Mouse (Mus musculus): ENCODE data around the gene Gm21958.
"Not testable (repeated sequence)": the region's sequence is repeated elsewhere in the genome, so short reads cannot be mapped to it uniquely, and the experiment has no call there.

Gm21958 gene

DNA sequence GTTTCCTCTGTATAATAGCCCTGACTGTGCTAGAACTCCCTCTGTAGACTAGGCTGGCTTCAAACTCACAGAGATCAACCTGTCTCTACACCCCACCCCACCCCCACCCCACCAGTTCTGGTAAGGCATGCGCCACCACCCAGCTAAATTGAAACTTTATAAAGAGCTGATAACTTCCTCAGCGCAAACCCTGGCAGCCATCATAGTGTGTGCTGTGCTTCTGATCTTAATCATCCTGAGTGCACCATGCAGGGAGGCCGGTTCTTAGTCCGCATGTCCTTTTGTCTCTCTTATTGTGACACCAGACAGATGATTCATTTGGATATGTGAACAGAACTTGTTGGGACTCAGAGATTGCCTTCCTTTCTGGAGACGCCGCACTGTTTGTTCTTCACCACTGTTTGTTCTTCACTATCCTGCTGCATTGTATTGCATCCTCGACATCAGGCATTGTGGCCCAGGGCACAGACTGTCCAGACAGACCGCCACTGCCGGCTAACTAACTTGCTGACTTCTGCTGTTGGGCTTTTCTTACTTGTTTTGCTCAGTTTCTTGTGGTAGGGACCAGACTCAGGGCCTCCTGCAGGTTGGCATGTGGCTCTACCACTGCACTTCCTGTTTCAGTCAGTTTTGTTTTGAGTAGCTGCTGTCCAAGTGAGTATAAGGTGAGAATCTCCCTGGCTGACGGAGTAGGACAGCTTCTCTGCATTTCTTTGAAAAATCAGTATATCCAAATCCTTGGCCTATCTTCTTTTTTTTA lies 9.8 kb upstream of the Gm21958 start:
- no peak for DNase-seq (ENCODE audit: low spot score)

DNA sequence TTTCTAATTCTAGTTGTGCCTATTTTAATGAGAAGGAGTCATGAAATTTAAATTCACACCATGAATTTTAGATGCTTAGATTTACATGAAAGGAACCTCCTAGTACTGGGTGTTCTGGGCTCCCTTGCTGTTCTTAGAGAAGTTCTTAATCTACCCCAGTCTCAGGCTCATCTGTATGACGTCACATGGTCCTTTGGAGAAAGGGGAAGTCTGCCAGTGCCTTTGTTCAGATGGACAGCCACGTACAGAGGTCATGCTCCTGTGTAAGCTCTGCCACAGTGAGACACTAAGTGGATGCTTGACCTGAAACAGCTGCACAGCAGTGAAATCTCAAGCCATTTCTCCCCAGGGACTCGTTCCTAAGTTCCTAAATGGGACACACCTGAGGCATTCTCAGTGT lies 4.8 kb upstream of the Gm21958 start:
- DNase-seq (ENCODE audit: low spot score), result no peak

DNA sequence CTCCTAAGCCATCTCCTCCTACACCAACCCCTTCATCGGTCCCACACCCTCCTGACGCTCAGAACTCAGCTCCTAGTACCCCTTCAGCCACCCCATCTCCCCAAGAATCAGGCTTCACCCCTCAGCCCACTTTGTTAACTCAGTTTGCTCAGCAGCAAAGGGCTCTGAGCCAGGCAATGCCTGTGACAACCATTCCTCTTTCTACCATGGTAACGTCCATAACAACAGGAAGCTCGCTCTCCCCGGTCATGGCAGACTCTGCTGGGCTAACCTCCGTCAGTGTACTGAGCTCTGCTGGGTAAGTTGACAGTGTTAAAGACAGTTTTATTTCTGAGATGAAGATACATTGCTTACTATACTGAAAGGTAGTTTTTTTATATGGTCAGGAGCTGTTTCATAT lies 3.2 kb upstream of the Gm21958 start:
- DNase-seq (ENCODE audit: low spot score), result no peak

DNA sequence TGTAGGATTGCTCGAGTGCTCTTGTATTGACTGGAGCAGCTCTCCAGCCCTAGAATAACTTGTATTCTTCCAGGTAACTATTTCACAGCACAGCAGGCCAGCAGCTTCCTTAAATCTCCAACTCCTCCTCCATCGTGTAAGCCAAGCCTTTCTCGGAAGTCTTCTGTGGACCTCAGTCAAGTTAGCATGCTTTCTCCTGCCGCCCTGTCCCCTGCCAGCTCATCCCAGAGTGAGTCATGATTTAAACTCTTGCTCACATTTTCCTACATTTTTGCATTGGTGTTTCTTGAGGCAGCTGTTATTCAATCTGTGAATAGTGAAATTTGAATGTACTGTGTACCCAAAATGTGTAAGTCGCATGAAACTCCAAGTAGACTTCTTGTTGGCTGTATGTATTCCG lies 1.3 kb upstream of the Gm21958 start:
- no peak for DNase-seq (ENCODE audit: low spot score)

DNA sequence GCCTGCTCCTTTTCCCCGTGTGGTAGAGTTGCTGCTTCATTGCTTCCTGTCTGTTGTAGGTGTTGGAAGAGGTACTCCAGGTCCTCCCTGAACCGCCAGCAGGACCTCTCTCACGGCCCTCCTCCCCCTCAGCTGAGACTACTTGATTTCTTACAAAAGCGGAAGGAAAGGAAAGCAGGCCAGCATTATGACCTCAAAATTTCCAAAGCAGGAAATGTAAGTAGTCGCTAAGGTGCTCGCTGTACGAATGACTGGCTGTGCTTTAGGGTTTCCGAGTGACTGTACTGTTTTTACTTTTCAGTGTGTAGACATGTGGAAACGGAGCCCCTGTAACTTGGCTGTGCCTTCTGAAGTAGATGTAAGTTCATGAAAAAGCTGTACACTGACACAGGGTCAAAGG lies 5.2 kb downstream of the Gm21958 start:
- no peak for DNase-seq (ENCODE audit: low spot score)

DNA sequence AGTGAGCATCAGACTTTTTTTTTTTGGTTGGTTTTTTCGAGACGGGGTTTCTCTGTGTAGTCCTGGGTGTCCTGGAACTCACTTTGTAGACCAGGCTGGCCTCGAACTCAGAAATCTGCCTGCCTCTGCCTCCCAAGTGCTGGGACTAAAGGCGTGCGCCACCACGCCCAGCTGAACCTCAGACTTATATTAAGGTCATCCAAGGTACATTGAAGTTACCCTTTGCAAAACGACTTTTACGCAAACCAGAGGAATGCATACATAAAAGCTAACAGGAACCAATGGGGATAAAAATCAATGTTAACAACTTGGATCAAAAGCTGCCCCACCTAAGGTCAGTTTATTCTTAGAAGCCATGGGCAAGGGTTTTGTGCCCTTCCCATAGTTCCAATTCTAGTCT lies 10.0 kb downstream of the Gm21958 start:
- not testable (repeated sequence) for DNase-seq (ENCODE audit: low spot score)

DNA sequence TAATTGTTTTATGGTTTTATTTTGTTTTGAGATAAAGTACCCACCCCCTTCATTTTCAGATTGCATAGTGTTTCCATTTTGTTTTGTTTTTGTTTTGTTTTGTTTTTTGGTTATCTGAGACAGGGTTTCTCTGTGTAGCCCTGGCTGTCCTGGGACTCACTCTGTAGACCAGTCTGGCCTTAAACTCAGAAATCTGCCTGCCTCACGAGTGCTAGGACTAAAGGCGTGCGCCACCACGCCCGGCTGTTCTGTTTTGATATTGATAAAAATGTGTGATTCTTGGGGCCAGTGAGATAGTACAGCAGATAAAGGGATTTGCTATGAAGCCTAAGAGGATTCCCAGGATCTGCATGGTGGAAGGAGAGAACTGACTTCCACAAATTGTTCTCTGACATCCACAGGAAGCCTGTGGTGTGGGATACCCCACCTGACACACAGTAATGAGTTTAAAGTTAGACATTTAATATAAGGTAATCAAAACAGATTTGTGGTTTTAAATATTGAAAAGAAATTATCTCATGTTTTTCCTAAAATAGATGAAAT lies 14.3 kb downstream of the Gm21958 start:
- no peak for DNase-seq (ENCODE audit: low spot score)

DNA sequence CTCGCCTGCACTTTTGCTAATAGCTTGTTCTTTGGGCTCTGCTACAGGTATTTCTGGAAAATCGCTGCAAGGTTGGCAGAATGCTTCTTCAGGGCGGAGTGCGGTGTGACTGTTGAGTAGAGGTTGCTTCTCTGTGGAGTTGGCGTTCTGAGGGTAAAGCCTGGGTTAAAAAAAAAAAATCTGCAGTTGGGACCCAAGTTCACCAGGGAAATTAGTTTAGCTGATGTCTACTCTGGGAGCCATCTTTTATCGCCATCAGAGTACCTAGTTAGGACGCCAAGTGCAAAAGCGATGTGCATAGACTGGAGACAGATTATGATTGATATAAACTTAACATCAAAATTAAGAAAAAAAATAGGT lies 21.1 kb downstream of the Gm21958 start:
- no peak for DNase-seq (ENCODE audit: low spot score)

DNA sequence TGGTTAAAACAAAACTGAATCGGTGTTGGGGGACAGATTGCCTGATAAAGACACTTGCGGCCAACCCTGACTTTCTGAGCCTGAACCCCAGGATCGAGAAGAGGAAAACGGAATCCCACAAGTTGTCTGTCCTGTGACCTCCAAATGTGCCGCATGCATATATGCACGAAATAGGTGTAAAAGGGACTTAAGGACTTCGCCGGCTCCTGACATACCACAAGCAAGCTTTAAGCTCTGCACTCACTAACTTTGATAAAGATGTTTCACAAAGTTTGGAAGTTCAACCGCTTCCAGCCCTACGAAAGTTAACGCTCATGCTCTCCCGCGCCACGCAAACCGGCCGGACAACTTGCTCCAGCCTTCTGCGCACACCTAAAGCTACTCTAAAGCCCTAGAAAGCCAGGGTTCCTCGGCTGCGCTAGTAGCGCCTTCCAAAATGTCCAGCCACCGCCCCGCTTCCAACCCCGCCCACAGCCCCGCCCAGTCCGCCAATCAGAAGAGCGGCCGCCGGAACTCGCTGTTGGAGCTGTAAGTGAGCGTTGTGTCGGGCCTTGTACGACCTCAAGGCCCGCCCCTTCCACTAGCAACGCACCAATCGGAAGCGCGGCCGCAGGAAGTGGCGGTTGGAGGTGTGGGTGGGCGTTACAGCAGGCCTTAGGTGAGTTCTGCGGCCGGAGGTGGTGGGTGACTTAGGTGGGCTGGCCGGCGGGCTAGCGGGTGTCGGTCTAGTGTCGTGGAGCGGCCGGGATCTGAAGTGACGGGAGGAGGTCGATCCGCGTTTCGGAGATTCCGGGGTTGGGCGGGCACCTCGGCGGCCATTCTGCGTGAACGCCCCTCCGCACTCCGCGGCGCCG lies 21.7 kb downstream of the Gm21958 start, which contains the start of gene Supt20:
Gene Supt20 (plus strand): TSS at position 606 of the 854 bp plus-strand sequence.
- peak; percentile 60 for DNase-seq (ENCODE audit: low spot score)

DNA sequence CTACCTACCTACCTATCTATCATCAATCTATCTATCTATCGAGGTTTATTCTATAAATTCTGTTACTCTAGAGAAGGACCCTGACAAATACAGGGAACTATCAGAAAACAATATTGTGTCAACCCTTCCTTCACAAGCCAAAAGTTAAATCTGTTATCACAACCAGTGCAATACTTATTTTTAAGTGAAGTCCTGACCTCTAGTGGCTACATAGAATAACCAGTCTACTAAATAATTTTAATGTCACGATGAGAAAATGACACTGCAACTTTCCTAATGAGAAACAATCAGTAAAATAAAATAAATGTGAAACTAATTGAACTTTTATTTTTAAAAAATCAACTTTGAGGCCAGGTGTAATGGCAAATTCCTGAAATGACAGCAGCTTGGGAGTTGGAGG lies 25.1 kb downstream of the Gm21958 start:
- DNase-seq (ENCODE audit: low spot score), result no peak

DNA sequence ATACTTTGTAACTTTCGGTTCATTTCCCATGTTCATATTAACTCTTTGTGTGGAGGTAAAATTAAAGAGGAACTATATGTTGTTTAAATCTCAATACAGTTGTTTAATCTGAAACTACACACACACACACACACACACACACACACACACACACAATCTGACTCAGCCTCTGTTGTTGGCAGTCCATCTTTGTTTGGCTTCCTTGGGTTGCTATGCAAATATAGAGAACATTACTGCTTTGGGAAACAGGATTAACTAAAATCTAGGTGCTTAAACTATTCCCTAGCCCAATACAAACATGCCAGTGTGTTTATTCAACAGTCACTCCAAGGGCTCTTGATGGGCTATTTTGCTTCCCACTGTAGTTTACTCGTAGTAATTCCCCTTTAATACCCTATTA lies 26.9 kb downstream of the Gm21958 start:
- no peak for DNase-seq (ENCODE audit: low spot score)

DNA sequence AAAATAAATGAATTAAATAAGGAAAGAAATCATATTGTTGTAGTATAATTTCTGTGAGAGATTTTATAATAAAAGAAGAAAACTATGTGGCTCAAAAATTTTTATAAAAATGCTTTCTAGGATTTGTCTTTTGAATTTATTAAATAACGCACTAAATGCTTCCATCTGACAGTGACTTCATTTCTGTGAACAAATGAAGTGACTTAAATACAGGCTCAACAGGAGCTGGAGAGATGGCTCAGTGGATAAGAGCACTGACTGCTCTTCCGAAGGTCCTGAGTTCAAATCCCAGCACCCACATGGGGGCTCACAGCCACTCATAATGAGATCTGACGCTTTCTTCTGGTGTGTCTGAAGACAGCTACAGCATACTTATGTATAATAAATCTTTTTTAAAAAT lies 29.0 kb downstream of the Gm21958 start:
- no peak for DNase-seq (ENCODE audit: low spot score)

DNA sequence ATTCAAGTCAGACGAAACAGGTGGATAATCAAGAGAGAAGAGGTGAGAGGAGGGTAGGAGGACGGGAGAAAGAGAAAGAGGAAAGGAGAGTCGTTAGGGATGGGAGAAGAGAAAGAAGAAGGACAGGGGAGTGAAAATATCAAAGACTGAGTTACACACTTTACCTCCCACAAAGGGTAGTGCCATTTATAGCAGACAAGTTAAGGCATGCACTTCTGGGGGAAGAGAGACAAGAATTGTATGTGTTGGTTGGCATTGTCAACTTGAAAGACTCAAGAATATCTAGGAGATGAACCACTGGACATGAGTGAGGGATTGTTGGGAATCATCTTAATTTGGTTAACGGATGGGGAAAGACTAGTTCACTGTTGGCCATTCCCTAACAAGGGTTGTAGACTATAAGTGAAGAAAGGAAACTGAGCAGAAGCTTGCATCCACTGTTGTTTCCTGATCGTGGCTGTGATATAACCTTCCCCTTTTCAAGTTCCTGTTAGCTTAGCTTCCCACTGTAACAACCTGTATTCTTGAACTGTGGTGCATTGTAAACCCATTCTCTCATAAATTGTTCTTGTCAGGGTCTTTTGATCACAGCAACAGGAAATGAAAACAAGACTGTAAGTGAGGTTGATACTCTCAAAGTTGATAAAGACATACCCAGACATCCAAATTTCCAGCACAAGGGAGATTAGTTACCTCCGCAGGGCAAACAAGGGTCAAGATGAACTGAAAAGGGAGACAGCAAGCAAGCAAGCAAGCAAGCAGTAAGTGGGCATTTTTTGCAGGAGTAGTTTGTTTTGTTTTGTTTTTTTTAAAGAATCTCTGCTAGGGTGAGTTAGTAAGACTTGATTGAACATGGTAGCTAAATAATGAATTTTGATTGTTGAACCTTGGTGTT lies 32.6 kb downstream of the Gm21958 start:
- DNase-seq (ENCODE audit: low spot score), result no peak

DNA sequence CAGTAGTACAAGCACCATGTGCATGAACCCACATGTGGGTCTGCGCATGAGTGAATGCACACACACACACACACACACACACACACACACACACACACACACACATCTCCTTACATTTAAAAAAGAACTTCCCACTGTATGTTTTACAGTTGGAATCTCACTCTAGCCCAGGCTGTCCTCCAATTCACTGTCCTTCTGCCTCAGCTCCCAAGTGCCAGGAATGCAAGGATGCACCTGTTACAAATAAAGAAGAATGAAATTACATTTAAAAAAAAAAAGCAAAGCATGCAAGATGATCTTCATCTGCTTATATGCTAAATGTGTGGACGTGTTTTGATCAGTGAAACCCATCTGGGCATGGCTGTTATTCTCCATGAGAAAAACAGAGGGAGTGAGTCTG lies 37.3 kb downstream of the Gm21958 start:
- DNase-seq (ENCODE audit: low spot score), result no peak

DNA sequence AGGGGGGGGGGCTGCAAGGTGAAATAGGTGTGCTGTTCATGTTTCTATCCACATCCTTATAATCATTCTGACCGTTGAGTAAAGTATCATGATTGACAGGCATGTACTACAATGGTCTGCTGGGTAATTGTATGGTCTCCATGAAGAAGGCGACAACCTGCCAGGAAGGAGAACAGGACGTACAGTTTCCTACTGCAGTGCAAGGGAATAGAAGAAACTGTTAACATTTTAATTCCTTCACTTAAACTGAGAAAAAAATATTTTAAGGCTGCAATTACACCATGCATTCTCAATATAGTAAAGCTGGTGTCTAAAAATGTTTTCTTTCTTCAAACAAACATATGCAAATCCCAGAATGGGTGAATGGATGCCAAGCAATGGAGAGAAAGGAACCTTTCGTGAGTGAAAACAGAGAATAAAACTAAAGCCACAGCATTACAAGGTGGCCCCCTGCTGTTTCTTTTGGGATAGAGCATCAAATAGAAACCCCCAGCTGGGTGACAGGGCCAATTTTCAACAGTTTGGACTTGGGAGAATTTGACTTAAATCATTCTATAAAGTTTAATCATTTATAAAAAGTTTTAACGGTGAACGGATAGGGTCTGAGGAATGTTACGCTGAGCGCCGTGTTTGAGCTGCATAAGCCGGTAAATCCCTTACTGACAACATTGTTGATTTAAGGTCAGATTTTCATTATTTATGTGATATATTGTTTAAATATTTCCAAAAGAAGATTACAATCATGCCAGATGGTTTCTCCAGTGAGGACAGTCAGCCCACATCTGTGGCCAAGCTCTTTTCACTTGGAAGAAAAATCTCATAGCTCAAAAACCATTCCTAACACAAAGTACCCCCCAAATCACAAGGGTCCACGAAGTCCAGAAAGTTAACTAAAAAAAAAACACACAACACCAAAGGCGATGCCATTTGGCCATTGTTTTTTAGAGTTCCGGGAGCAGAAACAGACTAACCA lies 41.3 kb downstream of the Gm21958 start:
- no peak for DNase-seq (ENCODE audit: low spot score)

DNA sequence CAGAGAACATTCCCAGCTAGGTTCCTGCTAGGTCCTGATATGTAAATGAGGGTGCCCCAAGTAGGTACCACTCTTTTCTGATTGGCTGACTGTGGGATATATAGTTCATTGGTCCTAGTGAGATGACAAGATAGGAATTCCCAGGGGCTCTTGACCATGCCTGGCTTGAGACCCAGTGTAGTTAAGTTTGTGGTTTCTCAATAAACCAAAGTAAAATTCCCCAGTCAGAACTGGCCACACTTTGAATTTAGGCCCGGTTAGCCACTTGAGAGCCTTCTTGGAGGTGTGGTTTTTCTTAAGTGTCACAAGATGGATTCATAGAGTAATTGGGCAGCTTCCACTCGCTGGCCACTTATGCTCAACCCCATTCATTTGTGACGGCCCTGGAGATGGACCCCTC lies 42.0 kb downstream of the Gm21958 start:
- DNase-seq (ENCODE audit: low spot score), result no peak

DNA sequence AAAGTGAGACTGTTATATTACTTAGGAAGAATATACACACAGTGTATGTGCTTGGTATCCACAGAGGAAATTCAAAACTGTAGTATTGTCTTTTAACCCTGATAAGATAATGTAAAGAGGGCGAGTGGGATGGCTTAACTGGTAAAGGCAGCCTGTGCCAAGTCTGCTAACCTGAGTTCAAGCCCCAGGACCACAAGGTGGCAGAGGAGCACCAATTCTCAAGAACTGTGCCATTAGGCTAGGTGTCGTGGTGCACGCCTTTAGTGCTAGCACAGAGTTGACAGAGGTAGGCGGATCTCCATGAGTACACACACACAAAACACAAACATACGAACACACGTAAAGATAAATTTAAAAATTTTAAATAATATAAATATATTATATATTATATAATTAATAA lies 44.6 kb downstream of the Gm21958 start:
- DNase-seq (ENCODE audit: low spot score), result no peak

DNA sequence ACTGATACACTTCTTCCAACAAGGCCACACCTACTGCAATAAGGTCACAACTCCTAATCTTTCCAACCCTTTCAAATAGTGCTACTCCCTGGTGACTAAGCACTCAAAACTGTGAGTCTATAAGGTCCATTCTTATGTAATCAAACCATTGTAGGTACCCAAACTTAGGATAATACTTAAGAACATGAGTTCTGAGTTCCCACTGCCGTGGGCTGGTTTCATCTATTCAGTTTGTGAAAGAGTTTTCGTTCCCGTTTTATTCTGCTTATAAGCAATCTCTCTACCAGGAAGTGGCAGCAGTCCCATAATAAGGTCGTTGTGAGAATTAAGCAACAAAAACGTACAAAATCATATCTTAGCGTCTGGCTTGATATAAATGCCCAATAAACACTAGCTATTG lies 45.4 kb downstream of the Gm21958 start:
- DNase-seq (ENCODE audit: low spot score), result no peak

DNA sequence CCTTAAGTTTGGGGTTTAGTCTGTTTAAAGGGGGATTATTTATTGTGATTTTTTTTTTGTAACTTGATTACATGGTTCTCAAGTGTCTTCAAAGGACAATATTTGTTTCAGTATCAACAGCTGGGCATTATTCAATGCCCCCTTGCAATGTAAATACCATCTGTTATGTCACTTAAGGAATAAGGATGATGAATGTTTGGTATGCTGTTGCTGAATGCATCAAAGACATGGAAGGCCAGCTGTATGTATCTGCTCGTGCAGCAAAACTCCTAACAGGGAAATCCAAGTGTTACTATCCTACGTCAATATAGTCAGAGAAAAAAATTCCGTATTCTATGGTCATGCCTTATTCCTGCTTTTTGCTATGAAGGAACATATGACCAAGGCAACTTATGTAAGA lies 46.0 kb downstream of the Gm21958 start:
- no peak for DNase-seq (ENCODE audit: low spot score)
